Mouse (Mus musculus) megakaryocyte-erythroid progenitor cell, adult 5 weeks (primary cell): ENCODE measurements around the gene Mas1. TPM values are rescaled to one million over a fixed set of nuclear protein-coding genes. Genes with fewer than 3 reads are reported as not detected.

ENCODE experiments used
- polyA plus RNA-seq: library from polyadenylated mRNA; stranded (reverse); fragments of >175 nt; gene quantifications from 2 replicates; pipeline ENCODE4 v1.2.3, GENCODE M21; 2012

Mas1 gene
- polyA plus RNA-seq, result not detected in 2 replicates

DNA sequence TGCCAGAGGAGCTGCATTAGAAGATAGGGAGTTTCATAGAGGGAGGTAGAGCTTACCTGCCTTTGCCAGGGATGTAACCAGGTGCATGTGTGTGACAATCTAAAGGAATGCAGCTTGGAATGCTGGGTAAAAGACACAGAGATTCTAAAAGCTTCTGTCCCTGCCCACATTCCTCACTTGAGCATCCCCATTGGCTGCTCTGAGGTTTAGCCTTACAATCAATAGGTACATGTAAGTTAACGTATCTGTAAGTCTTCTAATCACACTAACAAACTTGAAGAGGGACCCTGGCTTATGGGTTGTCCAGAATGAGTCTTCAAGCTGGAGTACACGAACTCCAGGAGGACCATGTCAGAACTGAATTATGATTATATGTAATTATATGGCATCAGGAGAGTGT is at the start of gene Mas1:
Gene Mas1, minus strand, starts transcription at position 101 of the 400 bp plus-strand sequence.

GRCm38 (mm10) chr17:12915881-12916583 is 48.1 kb upstream of the Mas1 start, which contains the start of gene Mrpl18:
Mrpl18 (minus strand) TSS chr17:12916345.

GRCm38 (mm10) chr17:12915488-12915880 is 47.5 kb upstream of the Mas1 start, which contains the start of gene Tcp1:
Tcp1 (plus strand) TSS chr17:12915701.

GRCm38 (mm10) chr17:12909361-12910280 is 41.7 kb upstream of the Mas1 start, which contains the start of gene Pnldc1:
Pnldc1 (minus strand) TSS chr17:12910230.

GRCm38 (mm10) chr17:12875734-12876133 is 7.8 kb upstream of the Mas1 start, which contains the start of gene Mrgprh:
Mrgprh (plus strand) TSS chr17:12876034.

Other genes with a start within 250 kb of the Mas1 start
- not detected in 2 replicates for gene Slc22a1, start 192.3 kb downstream of the Mas1 start, polyA plus RNA-seq
- 0.89 and 1.3 TPM in 2 replicates for gene Igf2r, start 98.5 kb downstream of the Mas1 start, polyA plus RNA-seq
- gene Mrgprh, start 7.9 kb upstream of the Mas1 start, polyA plus RNA-seq, result not detected in 2 replicates
- 0.12 TPM in 1 of 2 replicates, not detected in the other for gene Pnldc1, start 42.1 kb upstream of the Mas1 start, polyA plus RNA-seq
- 30.8 and 34.7 TPM in 2 replicates for gene Tcp1, start 47.6 kb upstream of the Mas1 start, polyA plus RNA-seq
- gene Mrpl18, start 48.2 kb upstream of the Mas1 start, polyA plus RNA-seq, result 83.5 and 85.3 TPM in 2 replicates
- gene Acat3, start 72.5 kb upstream of the Mas1 start, polyA plus RNA-seq, result 0.22 and 0.44 TPM in 2 replicates
- gene Acat2, start 92.6 kb upstream of the Mas1 start, polyA plus RNA-seq, result 3.9 and 4.6 TPM in 2 replicates
- gene Wtap, start 126.0 kb upstream of the Mas1 start, polyA plus RNA-seq, result 27.4 and 28.9 TPM in 2 replicates
- gene Sod2, start 138.7 kb upstream of the Mas1 start, polyA plus RNA-seq, result 313 and 341 TPM in 2 replicates
- 0.05 TPM in 1 of 2 replicates, not detected in the other for gene Gpr31b, start 184.2 kb upstream of the Mas1 start, polyA plus RNA-seq
- gene Tcp10b, start 193.0 kb upstream of the Mas1 start, polyA plus RNA-seq, result not detected in 2 replicates